Mouse (Mus musculus): ENCODE measurements around the gene Mfsd4b2. TPM values are rescaled to one million over a fixed set of nuclear protein-coding genes. Genes with fewer than 3 reads are reported as not detected.

Mfsd4b2 gene
- not detected in 2 replicates for total RNA-seq (2012; rRNA removed)
- not detected in 2 replicates for total RNA-seq (2014; rRNA removed)
- polyA plus RNA-seq (2012; ENCODE audit: insufficient read length, low read depth): not detected in 2 replicates

GRCm38 (mm10) chr10:39926616-39927139 lies at the start of gene Mfsd4b2:
Gene Mfsd4b2, minus strand, starts transcription at chr10:39926923.
- DNase-seq (ENCODE audit: extremely low read depth): no peak
- no peak within 1 kb of the TSS for H3K9ac ChIP-seq (ENCODE audit: insufficient read depth, low read depth)
- no peaks in the 10 kb centered on the region for H3K27me3 ChIP-seq (replicated peaks)
- no peaks in the 10 kb centered on the region for H3K4me1 ChIP-seq (ENCODE audit: control insufficient read depth in 1 of 2, insufficient read depth in 2 of 2)
- no peak within 1 kb of the TSS for H3K4me2 ChIP-seq (ENCODE audit: insufficient read depth, low read depth, poor library complexity, severe bottlenecking)
- H3K27ac ChIP-seq (ENCODE audit: insufficient read depth, low read depth): no peak within 1 kb of the TSS
- no peaks in the 10 kb centered on the region for H3K79me2 ChIP-seq (replicated peaks; ENCODE audit: control insufficient read depth, extremely low read depth, insufficient read depth, poor library complexity, severe bottlenecking)
- no peaks in the 10 kb centered on the region for H3K36me3 ChIP-seq (replicated peaks in 1 of 2; ENCODE audit: control insufficient read depth in 1 of 2, insufficient read depth in 1 of 2, low read length in 1 of 2)
- in situ Hi-C loops (cut with MboI; ENCODE audit: low pct_ligation_motif_present, low pct_unique_long_range_greater_than_20kb, low sequenced_read_pairs): no loop called here
- TF ChIP-seq BHLHE40 (IDR thresholded peaks at IDR 0.05; ENCODE audit: low read depth, low read length): no peak
- TF ChIP-seq MEF2A (IDR thresholded peaks at IDR 0.05; ENCODE audit: borderline replicate concordance, low read depth, low read length): no peak
- no peak for TF ChIP-seq ELF1 (IDR thresholded peaks at IDR 0.05; ENCODE audit: low read depth, low read length)
- TF ChIP-seq CHD1 (IDR thresholded peaks at IDR 0.05; ENCODE audit: low read depth, low read length): no peak
- no peak for TF ChIP-seq JUN (IDR thresholded peaks at IDR 0.05; ENCODE audit: insufficient read depth, low read depth, low read length)
- no peak for TF ChIP-seq USF2 (conservative IDR thresholded peaks at IDR 0.05; ENCODE audit: low read depth, low read length)
- no peak for TF ChIP-seq GABPA (IDR thresholded peaks at IDR 0.05; ENCODE audit: insufficient replicate concordance, low read depth, low read length)
- no peak for TF ChIP-seq MAZ (IDR thresholded peaks at IDR 0.05; ENCODE audit: low read depth, low read length)
- TF ChIP-seq RAD21 (IDR thresholded peaks at IDR 0.05; ENCODE audit: low read depth, low read length): no peak
- no peak for TF ChIP-seq NELFE (IDR thresholded peaks at IDR 0.05; ENCODE audit: low read depth, low read length)
- TF ChIP-seq KAT2A (IDR thresholded peaks at IDR 0.05; ENCODE audit: insufficient replicate concordance, low read length): no peak
- H3K9me3 ChIP-seq (replicated peaks; ENCODE audit: low read length): no peaks in the 10 kb centered on the region
- H3K4me3 ChIP-seq (replicated peaks in 1 of 3; ENCODE audit: low read depth in 2 of 3, low read length in 2 of 3, poor library complexity in 1 of 3): no peak within 1 kb of the TSS
- dilution Hi-C loops (cut with MboI; ENCODE audit: extremely low pct_ligation_motif_present, extremely low pct_unique_long_range_greater_than_20kb, low sequenced_read_pairs): no loop called here

- Histone ChIP-seq H3K4me2 (ENCODE audit: insufficient read depth, low read depth, poor library complexity, severe bottlenecking) (no peak overlapping the region), H3K36me3 (replicated peaks in 1 of 2; ENCODE audit: control insufficient read depth in 1 of 2, insufficient read depth in 1 of 2, low read length in 1 of 2) (no peaks in the 10 kb centered on the region), H3K4me1 (ENCODE audit: control insufficient read depth in 1 of 2, insufficient read depth in 2 of 2) (no peaks in the 10 kb centered on the region), H3K9ac (ENCODE audit: insufficient read depth, low read depth) (no peak overlapping the region), H3K79me2 (replicated peaks; ENCODE audit: control insufficient read depth, extremely low read depth, insufficient read depth, poor library complexity, severe bottlenecking) (no peaks in the 10 kb centered on the region), H3K27ac (ENCODE audit: insufficient read depth, low read depth) (no peak overlapping the region), H3K9me3 (replicated peaks; ENCODE audit: low read length) (peaks cover 6% of the 10 kb centered on the region), H3K4me3 (replicated peaks in 1 of 3; ENCODE audit: low read depth in 2 of 3, low read length in 2 of 3, poor library complexity in 1 of 3) (no peak overlapping the region), H3K27me3 (replicated peaks) (no peaks in the 10 kb centered on the region)
- dilution Hi-C loops (cut with MboI; ENCODE audit: extremely low pct_ligation_motif_present, extremely low pct_unique_long_range_greater_than_20kb, low sequenced_read_pairs) (no loop called here), in situ Hi-C loops (cut with MboI; ENCODE audit: low pct_ligation_motif_present, low pct_unique_long_range_greater_than_20kb, low sequenced_read_pairs) (no loop called here)
- TF ChIP-seq POLR2A (IDR thresholded peaks at IDR 0.05; ENCODE audit: low read depth, low read length) (no peak), JUN (IDR thresholded peaks at IDR 0.05; ENCODE audit: insufficient read depth, low read depth, low read length) (no peak), RAD21 (IDR thresholded peaks at IDR 0.05; ENCODE audit: low read depth, low read length) (no peak), NELFE (IDR thresholded peaks at IDR 0.05; ENCODE audit: low read depth, low read length) (no peak), MEF2A (IDR thresholded peaks at IDR 0.05; ENCODE audit: borderline replicate concordance, low read depth, low read length) (no peak), MXI1 (IDR thresholded peaks at IDR 0.05; ENCODE audit: low read depth, low read length) (no peak), IRF4 (IDR thresholded peaks at IDR 0.05; ENCODE audit: low read depth, low read length) (no peak), GABPA (IDR thresholded peaks at IDR 0.05; ENCODE audit: insufficient replicate concordance, low read depth, low read length) (no peak), KAT2A (IDR thresholded peaks at IDR 0.05; ENCODE audit: insufficient replicate concordance, low read length) (no peak), EP300 (IDR thresholded peaks at IDR 0.05; ENCODE audit: low read length) (no peak), RCOR1 (conservative IDR thresholded peaks at IDR 0.05; ENCODE audit: low read depth, low read length) (no peak), NRF1 (IDR thresholded peaks at IDR 0.05; ENCODE audit: low read depth, low read length) (no peak), ETS1 (conservative IDR thresholded peaks at IDR 0.05; ENCODE audit: low read depth, low read length) (no peak), MAZ (IDR thresholded peaks at IDR 0.05; ENCODE audit: low read depth, low read length) (no peak), MAFK (IDR thresholded peaks at IDR 0.05; ENCODE audit: insufficient replicate concordance, low read length) (no peak), ZC3H11A (IDR thresholded peaks at IDR 0.05; ENCODE audit: low read depth, low read length) (no peak), MAX (IDR thresholded peaks at IDR 0.05; ENCODE audit: low read length) (no peak), ZMIZ1 (IDR thresholded peaks at IDR 0.05; ENCODE audit: low read depth, low read length) (no peak)
- DNase-seq (ENCODE audit: extremely low read depth): no peak
These were observed 49.0 kb upstream of the Mfsd4b2 start for GRCm38 (mm10) chr10:39975771-39976170.

Measured in CH12.LX (cell line).